Mouse (Mus musculus): ENCODE measurements around the gene Trip6.
A peak's percentile ranks its signal among the peaks of the same experiment; 100 is the strongest.

Trip6 gene

DNA sequence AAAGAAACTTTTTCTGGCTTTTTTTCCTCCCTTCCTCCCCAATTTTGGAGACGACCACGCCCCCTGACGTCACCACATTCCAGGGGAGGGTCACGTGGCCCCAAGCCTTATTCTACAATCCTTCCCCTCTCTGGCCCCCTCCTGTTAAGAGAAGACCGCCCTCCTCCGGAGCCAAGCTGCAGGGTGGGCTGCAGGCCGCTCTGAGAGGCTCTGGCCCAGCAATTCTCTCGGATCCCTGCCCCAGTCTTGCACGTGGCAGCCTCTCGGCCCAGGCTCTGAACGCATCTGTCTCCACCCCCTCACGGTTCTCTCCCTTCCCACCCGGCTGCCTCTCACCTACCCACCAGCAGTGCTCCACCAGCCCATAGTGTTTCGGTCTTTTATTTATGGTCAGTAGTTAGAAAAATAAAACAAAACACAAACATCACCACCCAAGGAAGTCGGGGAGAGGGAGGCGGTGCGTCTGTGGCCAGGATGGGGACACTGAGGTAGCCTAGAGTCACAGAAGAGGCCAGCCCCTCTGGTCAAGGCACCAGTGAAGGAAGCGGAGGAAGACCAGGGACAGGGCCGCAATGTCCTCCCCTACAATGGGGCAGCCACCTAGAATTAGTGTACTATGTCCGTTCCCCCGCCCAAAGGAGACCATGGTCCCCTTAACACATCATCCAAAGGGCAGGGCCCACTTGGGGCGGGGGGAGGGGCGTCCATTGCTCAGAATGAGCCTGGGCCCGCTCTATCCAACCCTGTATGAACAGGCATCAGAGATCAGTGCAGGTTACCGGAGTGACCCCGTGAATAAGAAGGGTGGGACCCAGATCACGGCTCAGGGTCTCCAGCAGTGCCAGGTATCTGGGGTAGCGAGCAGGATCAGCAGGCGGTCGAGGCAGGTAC is at the start of gene Trip6:
Gene Trip6 (minus strand): TSS at position 212 of the 891 bp plus-strand sequence.
- DNase-seq: no peak

DNA sequence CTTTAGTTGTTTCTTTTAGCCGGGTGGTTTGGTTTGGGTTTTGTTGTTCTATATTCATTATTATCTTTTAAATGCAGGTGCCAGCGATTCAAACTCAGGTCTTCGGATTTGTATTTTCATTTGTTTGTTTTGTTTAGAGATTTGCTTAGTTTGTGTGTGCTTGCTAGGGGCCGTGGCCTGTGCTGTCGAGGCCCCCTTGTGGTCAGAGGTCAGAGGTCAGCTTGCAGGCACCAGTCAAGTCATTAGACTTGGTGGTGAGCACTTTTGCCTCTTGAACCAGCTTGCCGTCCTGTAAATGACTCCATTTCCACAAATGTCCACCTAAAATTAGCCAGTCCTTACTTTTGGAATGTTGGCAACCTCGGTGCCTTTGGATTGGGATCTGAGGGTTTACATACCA is 44.2 kb upstream of the Trip6 start:
- DNase-seq: no peak

DNA sequence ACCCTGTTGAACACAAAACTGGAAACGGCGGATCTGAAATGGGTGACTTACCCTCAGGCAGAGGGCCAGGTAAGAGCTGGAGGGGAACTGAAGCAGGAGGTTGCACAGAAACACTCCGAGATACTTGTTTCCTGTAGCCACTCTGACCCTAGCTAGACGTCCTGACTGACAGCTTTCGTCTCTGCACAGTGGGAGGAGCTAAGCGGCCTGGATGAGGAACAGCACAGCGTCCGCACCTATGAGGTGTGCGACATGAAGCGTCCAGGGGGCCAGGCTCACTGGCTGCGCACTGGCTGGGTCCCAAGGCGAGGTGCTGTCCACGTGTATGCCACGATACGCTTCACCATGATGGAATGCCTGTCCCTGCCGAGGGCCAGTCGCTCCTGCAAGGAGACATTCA is 39.9 kb upstream of the Trip6 start:
- no peak for DNase-seq

DNA sequence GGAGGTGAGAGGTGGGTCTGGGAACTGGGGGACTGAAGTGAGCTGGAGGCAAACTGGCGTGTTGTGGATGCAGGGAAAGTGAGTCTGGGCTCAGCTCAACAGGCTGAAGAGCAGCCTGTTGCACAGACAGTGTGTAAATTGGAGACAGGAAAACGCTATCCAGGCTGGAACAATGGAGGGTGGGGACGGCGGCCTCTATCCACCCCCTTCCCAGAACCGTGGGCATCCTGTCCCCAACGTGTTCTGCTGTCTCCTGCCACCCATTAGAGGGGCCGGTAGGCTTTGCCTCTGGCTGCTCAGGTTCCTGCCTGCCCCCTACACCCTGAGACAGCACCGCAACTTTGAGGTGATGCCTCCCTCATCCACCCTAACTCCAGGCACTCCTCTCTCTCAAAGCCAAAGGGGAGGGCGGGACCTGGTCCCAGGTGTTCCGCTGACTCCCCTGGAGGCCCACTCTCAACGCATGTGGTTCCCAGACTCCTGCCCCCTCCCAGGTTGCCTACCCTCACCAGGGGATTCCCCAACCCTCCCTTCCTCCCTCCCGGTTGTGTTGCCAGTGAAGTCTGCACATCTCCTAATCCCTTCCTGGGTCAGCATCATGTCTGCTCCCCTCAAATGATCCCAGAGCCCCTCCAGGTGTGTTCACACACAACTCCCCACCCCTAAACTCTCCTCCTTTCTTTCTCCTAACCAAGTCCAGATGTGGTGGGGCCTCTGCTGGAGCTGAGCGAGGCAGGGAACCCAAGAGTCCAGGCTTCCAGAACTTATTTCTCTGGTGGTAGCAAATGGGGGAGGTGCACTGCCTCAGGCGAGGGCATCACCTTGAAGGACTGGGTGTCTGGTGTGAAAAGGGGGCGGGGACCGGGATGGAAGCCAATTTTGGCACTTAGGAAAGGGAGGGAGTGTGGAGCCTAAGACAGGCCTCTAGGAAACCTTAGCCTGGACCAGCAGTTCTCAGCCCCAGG is 38.1 kb upstream of the Trip6 start:
- DNase-seq: no peak

DNA sequence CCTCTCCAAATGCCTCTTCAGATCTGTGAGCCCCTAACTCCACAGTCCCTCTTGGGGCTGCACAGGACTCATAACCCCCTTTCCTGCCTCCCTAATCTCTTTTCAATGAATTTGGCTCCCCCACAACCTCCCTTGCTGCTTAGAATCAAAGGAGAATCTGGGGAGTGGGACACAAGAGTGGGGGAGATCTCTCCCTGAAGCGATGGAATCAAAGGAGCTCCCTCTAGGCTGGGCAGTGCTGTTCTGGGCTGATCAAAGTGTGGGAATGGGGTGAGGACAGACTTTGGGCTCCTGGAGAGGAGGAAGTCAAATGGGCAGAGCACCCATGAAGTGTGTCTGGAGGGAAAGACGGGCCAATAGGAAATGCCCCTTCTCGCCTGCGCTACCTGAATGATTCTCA is 37.2 kb upstream of the Trip6 start:
- no peak for DNase-seq

DNA sequence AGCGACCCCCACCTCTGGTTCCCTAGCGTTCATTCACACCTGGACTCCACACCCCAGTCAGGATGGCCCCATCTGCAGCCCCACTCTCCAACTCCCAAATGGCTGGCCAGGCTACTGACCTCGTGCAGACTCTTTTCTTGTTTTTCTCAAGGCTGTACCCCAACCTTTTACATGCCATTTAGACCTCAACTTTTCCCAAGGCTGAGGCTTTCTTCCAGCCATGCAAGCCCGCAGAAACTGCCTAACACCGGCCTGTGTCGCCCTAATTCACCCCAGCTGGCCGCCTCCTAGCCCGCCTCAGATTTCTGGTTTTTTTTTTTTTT is 36.8 kb upstream of the Trip6 start:
- no peak for DNase-seq

DNA sequence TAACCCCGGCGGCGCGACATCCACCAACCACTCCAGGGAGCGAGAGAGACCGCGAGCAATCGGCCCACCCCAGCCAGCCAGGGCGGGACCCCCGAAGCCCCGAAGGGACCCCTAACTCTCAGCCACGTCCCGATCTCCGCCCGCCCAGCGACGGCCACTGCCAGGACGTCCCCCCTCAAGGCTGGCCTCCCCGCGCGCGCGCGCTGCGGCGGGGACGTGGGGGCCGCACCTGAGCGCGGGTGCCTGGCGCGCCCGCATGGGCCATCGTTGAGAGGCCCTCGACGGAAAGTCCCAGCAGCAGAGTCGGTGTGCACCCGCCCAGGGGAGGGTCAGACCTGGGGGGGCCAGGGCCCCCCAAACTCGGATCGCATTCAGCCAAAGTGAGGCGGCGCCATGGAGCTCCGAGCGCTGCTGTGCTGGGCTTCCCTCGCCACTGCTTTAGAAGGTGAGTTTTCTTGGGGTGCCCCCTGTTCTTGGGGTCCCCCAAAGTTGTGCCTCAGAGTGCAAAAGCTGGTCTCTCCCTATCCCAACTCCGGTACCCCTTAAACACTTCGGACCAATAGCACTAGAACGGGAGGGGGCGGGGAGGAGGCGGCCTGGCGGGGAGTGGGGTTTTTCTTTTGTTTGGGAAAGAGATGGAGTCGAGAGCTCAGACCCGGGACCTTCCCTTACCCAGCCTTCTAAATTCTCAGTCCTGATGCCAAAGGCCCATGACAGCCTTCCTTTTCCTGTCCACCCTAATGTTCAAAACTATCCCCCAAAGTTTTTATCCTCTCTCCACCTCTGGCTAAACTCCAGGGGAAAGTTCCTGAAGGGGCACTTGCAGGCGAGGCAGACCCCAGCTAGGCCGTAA is 36.2 kb upstream of the Trip6 start:
- DNase-seq: no peak

DNA sequence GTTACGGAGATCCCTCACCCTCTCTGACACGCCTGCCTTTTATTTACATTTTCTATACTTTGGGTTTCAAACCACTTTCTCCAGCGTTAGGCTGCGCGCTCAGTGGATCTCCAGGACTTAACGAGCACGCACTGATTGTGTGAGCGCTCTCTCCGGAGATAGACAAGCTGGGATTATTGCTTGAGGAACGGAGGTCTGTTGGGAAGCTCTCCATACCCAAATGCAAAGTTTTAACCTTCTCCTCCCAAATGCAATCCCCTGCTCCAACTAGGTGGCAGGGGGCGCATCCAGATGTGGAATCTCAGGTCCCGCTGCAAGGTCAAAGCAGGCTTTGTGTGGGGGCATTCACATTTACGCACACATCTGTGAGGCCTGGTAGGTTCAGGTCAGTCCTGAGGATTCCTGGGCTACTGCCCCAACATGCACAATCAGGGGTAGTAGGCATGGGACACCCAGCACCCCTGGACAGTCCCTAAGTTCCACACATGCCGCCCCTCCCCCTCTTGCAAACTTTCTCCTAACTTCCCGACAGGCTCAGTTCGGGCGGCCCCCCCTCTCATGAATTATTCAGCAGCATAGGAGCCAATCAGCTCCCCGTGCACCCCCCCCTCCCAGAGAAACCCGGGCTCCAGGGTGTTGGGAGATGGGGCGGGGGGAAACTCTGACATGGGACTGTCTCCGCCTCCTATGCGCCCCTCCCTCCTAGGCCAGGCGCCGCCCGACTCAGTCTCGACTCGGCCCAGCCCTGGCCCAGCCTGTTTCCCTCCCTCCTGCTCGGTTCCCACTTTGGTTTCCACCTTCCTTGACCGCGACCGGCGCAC is 35.4 kb upstream of the Trip6 start, which contains the start of gene Ephb4:
Gene Ephb4 (plus strand): TSS at position 726 of the 821 bp plus-strand sequence.
- DNase-seq: no peak

DNA sequence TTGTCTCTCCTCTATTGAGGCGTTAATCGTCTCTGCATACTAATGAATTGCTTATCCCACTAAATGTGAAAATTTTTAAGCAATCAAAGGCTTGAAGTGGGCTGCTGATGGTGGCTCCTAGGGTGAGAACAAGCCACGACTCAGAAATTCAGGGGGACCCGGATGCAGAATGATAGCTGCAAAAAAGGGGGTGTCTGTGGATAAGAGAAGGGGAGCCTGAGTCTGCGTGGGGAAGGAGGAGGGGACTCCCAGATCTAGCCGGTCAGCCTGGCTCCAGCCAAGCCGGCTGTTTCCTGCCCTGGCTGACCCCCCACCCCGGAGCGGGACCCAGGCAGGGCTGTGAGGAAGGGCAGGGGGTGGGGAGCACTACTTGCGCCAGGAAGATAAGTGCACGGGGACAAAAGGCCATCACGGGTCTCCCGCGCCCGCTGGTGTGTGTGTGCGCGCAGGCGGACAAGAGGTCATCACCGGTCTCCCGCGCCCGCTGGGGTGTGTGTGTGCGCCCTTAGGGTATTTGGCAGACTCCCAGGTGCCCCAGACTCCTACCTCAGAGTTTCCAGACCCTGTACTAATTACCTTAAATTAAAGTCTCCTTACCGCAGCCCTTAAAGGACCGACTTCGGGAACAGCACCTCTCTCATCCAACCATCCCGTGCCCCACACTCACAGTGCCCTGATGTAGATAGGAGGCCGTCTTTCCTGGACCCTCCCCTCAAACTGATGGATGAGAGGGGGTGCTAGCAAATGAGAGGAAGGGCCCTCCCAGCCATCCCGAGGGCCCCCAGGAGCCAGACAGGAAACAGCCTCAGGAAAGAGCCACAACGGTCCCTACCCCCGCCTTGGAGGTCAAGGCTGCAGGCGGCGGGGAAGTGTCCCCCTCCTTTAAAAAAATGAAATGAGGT is 34.5 kb upstream of the Trip6 start:
- DNase-seq: no peak

DNA sequence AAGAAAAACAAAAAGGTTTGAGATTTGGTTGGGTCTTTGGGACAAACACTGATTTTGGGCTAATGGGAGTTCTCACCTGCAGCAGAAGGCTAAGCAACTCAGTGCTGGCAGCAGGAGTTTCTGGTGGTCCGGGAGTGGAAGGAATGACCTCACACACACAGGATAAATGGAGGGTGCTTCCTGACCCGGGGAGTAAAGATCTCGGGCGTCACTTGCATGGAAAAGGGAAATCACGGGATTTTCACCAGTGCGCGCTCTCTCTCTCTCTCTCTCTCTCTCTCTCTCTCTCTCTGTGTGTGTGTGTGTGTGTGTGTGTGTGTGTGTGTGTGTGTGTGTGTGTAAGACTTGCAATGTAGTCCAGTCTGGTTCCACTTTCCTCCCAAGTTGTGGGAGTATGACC is 33.7 kb upstream of the Trip6 start:
- no peak for DNase-seq

DNA sequence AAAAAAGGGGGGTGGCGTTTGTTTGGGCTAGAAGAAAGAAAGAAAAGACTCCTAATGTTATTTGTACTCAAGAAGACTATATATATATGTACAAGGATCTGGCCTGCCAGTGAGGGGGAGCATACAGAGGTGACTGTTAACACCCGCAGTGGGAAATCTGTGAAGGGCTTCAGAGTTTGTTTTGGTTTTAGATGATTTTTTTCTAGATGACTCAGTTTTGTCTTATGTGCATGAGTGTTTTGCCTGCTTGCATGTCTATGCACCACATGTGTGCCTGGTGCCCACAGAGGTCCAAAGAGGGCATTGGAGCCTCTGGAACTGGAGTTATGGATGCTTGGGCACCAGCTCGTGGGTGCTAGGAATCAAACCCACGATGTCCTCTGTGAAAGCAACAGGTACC is 32.8 kb upstream of the Trip6 start:
- no peak for DNase-seq

DNA sequence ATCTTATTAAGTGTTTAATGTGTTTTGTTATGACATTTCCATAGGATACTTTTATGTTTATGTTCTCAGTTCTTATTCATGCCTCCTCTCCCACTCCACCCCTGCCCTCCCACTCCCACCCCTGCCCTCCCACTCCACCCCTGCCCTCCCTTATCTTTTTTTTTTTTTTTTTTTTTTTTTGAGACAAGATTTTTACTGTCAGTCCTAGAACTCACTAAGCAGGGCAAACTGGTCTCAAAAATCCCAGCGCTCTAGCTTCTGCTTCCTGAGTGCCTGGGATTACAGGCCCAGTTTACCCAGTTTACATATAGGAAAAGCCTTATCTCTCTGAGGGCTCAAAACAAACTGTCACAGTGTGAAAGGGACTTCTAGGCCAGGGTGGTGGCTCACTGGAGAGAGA is 32.2 kb upstream of the Trip6 start:
- DNase-seq: no peak

DNA sequence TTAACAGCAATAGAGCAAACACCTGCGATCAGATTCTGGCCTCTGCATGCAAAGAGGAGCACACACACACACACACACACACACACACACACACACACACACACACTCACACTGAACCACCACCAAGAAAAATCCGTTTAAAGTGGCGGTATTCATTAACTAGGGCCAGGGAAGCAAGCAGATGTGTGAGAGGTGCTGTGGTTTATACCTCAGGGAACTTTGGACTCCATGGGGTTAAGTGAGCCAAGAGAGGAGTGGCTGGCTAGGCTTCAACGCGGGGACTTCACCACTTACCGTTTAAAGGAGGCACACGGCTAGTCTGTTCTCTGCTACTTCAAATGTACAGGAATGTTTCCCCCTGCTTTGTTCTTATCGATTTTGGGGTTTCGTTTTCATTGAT is 31.6 kb upstream of the Trip6 start:
- DNase-seq: no peak

DNA sequence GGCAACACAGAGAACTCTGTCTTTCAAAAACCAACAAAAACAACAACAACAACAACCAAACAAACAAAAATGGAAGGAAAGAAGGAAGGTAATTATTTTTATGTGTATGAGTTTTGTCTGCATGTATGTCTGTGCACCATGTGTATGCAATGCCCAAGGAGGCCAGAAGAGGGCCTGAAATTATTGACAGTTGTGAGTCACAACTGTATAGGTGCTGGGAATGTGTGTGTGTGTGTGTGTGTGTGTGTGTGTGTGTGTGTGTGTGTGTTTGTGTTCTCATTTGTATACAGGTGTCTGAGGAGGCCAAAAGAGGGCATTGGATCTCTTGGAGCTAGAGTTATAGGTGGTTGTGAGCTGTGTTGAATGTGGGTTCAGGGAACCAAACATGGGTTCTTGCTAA is 29.7 kb upstream of the Trip6 start:
- no peak for DNase-seq

DNA sequence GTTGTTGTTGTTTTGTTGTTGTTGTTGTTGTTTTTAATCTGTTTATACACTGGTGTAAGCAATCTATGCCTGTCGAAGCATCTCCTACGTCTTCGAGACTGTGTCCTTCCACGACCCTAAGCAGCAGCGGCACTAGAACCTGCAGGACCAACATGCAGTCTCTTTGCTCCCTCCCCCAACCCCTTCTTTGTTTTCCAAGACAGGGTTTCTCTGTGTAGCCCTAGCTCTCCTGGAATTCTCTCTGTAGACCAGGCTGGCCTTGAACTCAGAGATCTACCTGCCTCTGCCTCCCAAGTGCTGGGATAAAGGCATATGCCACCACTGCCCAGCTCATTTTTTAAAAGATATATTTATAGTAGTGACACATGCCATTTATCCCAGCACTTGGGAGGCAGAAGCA is 29.2 kb upstream of the Trip6 start:
- DNase-seq: no peak

DNA sequence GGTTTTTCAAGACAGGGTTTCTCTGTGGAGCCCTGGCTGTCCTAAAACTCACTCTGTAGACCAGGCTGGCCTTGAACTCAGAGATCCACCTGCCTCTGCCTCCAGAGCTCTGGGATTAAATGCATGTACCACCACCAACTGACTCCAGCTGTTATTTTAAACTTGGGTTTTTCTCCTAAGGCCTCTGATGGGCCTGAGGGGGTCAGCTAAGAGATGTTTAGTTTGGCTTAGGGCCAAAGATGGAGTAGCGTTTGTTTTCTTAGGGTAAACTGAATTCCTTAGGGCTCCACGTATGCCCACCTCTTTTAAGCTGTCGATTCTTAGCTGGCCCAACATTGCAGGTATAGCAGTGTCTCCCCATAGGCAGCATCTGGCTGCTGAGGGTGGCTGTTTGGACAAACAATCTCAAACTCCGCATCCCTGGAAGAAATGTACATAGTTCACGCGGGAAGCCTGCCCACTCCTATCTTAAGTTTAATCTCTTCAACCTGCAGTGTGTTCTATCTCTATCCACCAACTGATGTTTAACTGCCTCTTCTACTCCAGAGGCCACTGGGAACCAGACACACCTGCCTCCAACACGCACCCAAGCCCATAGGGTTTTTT is 28.3 kb upstream of the Trip6 start:
- DNase-seq: no peak

DNA sequence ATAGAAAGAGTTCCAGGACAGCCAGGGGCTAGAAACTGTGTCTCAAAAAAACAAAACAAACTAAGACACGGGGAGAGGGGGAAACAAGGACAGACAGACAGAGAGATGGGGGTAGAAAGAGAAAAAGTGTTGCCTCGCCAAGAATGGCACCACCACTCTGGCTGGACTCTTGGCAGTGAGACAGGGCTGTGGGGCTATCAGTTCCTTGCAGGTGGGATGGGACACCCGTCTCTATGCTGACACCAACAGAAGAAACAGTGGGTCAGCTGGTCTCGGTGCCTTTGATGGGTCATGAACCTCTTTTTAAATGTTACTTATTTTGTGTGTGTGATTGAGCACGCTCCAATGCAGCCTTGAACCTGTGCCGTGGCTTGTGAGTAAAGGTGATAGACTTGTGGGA is 26.0 kb upstream of the Trip6 start:
- DNase-seq: no peak

DNA sequence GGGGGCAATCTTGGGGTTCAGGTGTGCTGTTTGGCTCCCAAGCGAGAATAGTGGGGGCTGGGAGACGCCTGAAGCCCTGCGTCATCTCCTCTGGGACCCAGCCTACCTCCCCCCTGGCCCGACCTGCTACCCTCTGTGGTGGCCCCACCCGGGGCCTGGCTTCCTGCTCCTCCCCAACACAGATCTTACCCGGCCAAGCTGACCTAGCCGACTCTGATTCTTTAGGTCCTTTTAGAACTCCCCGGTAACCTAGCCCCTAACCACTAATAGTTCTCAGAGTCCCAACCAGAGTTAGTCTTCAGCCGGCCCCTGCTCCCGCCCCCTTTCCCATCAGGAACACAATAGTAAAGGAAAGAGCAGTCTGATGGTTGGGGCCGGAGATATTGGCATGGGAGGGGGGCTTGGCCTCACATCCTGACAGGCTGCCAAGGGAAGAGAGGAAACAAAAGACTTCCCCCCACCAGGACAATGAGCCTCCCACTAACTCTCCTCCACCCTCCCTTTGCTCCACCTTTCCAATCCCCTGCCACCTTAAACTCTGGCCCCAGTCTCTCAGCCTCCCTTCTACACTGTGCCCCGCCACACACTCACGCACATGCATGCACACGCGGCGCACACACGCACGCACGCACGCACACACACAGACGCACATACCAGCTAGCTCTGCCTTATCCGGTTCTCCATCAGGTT is 25.2 kb upstream of the Trip6 start:
- DNase-seq: peak; percentile 39

DNA sequence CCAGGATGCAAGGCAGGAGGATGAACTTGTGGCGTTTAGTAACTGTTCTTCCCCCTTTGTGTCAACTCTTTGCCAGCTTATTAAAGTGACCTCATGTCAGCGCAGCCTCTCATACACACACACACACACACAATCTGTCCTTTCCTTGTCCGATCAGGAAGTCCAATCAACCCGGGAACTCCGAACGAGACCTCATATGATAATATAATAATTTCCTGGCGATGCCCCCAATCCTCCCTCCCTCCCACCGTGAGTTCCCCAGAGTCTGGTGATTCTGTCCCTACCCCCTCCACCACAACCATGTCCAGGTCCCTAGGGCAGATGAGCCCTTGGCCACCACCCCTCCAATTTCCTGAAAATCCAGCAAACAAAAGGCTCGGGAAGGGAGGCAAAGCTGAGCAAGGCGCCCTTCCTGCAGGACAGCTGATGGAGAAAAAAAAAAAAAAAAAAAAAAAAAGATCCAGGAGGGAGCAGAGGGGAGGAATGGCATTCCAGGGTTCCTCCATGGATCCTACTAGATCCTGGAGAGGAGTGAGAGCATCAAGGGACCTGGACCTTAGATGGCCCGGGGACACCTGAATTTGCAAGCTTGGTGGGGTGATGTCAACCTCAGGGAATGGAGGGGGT is 24.6 kb upstream of the Trip6 start:
- DNase-seq: peak; percentile 45

All from cerebellum, adult 11 months (tissue).